Mouse (Mus musculus): ENCODE data around the gene Wfdc17. TPM values are rescaled to one million over a fixed set of nuclear protein-coding genes. Genes with fewer than 3 reads are reported as not detected.

Wfdc17 gene
- polyA plus RNA-seq, 1 experiment from 2014 or later, result 0.51 TPM

DNA sequence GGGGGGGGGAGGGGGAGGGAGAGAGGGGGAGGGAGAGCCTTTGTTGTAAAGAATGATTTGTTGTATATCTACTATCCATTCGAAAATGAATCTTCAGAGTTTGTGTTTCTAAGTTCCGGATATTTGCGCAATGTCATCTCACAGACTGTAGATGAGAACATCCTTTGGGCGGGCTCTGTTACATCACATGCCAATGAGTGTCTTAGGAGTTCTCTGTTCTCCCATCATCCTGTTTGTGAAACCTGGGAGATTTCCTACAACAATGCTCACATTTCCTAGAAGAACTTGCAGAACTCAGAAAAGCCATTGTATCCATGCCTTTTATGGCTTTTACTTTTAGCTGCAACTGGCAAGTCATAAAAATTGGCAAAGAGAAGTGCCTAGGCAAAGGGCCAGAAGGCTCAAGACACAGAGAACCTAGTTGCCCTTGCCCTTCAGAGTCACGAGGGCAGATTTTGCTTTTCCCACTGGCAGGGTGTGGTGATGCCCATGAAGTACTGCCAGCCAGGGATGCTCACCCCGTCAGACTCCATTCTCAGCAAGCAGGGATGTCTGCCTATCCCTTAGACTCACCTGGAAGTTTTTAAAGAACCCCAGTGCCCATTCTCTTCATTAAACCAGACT is 13.4 kb downstream of the Wfdc17 start:
- WGBS, result 87% methylated on average over 6 of the region's 6 CpGs
- no peaks in the 10 kb centered on the region for H3K9me3 ChIP-seq

DNA sequence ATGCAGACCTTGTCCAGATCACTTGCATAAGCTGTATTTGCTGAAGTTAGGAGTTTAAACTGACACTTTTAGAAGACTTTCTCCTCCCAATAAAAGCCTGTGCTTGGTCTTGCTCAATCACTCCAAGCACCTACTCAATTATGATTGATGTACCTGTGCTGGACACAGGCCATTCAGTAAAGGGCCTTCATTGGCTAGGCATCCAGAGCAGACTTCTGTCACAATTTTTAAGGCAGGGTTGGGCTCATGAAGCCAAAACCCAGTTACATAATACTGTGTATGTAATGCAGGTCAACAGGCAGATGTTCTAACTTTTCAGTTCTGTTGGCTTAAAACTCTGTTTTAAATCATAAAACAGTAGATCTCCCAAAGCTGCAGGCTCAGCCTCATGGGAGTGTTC is 17.0 kb downstream of the Wfdc17 start:
- Histone ChIP-seq H3K4me1 (no peaks in the 10 kb centered on the region), H3K36me3 (replicated peaks) (no peaks in the 10 kb centered on the region), H3K27me3 (replicated peaks; ENCODE audit: low read depth, poor library complexity, severe bottlenecking) (no peaks in the 10 kb centered on the region), H3K4me3 (no peak overlapping the region), H3K9me3 (no peaks in the 10 kb centered on the region), H3K27ac (replicated peaks) (no peak overlapping the region)
- DNase-seq (ENCODE audit: low spot score), result no peak

More for the DNA sequence above, 13.4 kb downstream of the Wfdc17 start:
- no peak overlapping the region for H3K27ac ChIP-seq (replicated peaks)
- no peaks in the 10 kb centered on the region for H3K36me3 ChIP-seq (replicated peaks)
- H3K4me3 ChIP-seq, result no peak overlapping the region
- no peaks in the 10 kb centered on the region for H3K4me1 ChIP-seq
- no peaks in the 10 kb centered on the region for H3K27me3 ChIP-seq (replicated peaks; ENCODE audit: low read depth, poor library complexity, severe bottlenecking)
- no peak for DNase-seq (ENCODE audit: low spot score)

GRCm38 (mm10) chr11:83728757-83729432 is 25.1 kb downstream of the Wfdc17 start:
- DNase-seq (ENCODE audit: low spot score), result no peak
- no peak overlapping the region for H3K4me3 ChIP-seq
- WGBS, result 61% methylated on average over 3 of the region's 3 CpGs

DNA sequence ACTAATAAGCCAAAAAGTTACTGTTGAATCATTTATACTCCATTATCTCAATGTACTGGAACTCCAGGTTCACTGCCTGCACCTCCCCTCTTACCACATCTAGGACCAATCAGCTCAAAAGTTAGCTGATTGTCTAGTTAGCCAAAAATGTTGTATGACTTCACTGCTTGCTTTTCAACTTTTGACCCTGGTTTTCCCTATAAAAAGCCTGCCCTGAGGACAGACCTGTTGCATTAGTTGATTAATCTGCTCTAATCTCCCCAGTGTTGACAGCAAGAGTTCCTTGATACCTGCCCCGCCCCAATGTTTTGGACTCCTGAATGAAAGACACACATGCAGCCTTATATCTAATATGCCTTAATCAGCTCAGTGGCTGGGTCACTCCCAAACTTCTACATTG is 27.3 kb downstream of the Wfdc17 start:
- DNase-seq (ENCODE audit: low spot score), result no peak
- no peaks in the 10 kb centered on the region for H3K27me3 ChIP-seq (replicated peaks; ENCODE audit: low read depth, poor library complexity, severe bottlenecking)
- WGBS, result 90% methylated on average over 1 of the region's 1 CpGs
- no peaks in the 10 kb centered on the region for H3K4me1 ChIP-seq
- no peak overlapping the region for H3K27ac ChIP-seq (replicated peaks)
- H3K4me3 ChIP-seq, result no peak overlapping the region
- no peaks in the 10 kb centered on the region for H3K36me3 ChIP-seq (replicated peaks)
- no peaks in the 10 kb centered on the region for H3K9me3 ChIP-seq

More at GRCm38 (mm10) chr11:83728757-83729432, 25.1 kb downstream of the Wfdc17 start:
- H3K9me3 ChIP-seq, result no peaks in the 10 kb centered on the region
- no peaks in the 10 kb centered on the region for H3K27me3 ChIP-seq (replicated peaks; ENCODE audit: low read depth, poor library complexity, severe bottlenecking)
- H3K36me3 ChIP-seq (replicated peaks), result no peaks in the 10 kb centered on the region
- H3K4me1 ChIP-seq, result no peaks in the 10 kb centered on the region
- H3K27ac ChIP-seq (replicated peaks), result no peak overlapping the region

DNA sequence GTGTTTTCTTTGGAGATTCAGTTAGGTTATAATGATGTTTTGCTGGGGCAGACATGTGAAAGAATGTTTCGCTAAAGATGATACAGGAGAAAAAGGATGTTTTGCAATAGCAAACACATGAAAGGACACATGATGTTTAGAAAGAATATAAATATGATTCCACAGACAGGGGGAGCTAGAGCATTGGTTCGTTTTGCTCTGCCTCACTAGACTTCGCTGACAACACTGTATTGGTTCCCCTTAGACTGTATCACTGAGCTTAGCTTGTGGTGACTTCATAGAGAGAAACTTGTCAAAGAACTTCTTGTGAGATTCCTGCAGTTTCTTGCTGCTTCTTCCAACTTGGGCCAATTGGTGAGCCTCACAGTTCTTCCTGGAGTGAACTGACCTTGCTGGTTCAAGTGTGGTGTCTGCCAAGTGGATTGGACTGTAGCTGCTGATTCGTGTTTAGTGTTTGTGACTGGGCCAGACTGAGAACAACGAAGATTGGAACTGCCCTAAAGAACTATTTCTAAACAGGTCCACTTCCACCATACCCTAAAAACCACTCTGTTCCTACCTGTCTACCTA is 29.4 kb downstream of the Wfdc17 start:
- Histone ChIP-seq H3K9me3 (no peaks in the 10 kb centered on the region), H3K27ac (replicated peaks) (no peak overlapping the region), H3K27me3 (replicated peaks; ENCODE audit: low read depth, poor library complexity, severe bottlenecking) (no peaks in the 10 kb centered on the region), H3K4me1 (no peaks in the 10 kb centered on the region), H3K4me3 (no peak overlapping the region), H3K36me3 (replicated peaks) (no peaks in the 10 kb centered on the region)
- no peak for DNase-seq (ENCODE audit: low spot score)
- WGBS, result 80% methylated on average over 5 of the region's 5 CpGs

DNA sequence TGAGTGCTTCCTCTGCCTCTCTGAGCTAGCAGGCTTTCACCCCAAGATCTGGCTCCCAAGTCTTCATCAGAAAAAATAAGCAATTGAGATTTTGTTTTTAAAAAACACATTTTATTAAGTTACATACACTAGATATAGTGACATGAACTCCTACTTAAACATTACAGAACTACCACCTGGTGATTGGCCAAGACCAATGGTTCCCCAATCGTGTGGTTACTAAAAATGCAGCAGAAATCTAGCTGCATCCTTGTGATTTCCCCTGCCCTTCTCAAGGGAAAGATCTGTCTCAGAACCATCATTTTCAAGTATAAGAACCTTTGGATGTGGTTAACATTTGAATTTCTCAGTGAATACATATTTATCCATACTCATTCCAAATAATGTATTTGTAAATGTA is 30.4 kb downstream of the Wfdc17 start:
- H3K27ac ChIP-seq (replicated peaks), result no peak overlapping the region

GRCm38 (mm10) chr11:83735881-83736280 is 32.1 kb downstream of the Wfdc17 start:
- 72% methylated on average over 2 of the region's 2 CpGs for WGBS

More for the DNA sequence above, 30.4 kb downstream of the Wfdc17 start:
- no peak for DNase-seq (ENCODE audit: low spot score)
- H3K9me3 ChIP-seq, result no peaks in the 10 kb centered on the region
- no peak overlapping the region for H3K4me3 ChIP-seq
- no peaks in the 10 kb centered on the region for H3K4me1 ChIP-seq
- no peaks in the 10 kb centered on the region for H3K36me3 ChIP-seq (replicated peaks)
- 79% methylated on average over 1 of the region's 1 CpGs for WGBS
- H3K27me3 ChIP-seq (replicated peaks; ENCODE audit: low read depth, poor library complexity, severe bottlenecking), result no peaks in the 10 kb centered on the region

DNA sequence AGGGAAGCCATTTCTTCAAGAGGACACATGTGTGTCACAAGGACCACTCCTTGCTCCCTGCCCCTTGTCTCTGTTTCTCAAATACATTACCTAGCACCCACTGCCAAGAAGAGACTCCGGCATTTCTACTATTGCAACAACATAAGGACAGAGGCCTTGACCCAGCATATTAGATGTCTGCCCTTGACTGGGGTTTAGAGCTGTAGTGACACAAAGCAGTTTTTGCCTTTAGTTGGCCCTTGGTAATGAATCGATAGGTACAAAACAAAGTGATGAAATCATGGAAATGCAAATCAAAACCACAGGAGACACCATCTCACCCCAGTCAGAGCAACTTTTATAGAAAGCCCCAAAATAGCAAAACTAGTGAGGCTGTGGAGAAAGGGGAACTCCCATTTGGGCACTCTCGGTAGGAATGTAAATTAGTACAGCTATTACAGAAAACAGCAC is 33.3 kb downstream of the Wfdc17 start:
- 89% methylated on average over 3 of the region's 3 CpGs for WGBS
- H3K4me1 ChIP-seq, result no peaks in the 10 kb centered on the region
- no peaks in the 10 kb centered on the region for H3K9me3 ChIP-seq
- DNase-seq (ENCODE audit: low spot score), result no peak
- H3K27me3 ChIP-seq (replicated peaks; ENCODE audit: low read depth, poor library complexity, severe bottlenecking), result 0 out of 2 replicates have a peak, but pooled peaks cover 11% of the 10 kb centered on the region
- no peaks in the 10 kb centered on the region for H3K36me3 ChIP-seq (replicated peaks)
- H3K27ac ChIP-seq (replicated peaks), result no peak overlapping the region
- H3K4me3 ChIP-seq, result no peak overlapping the region

More at GRCm38 (mm10) chr11:83735881-83736280, 32.1 kb downstream of the Wfdc17 start:
- no peaks in the 10 kb centered on the region for H3K4me1 ChIP-seq
- 0 out of 2 replicates have a peak, but pooled peaks cover 7% of the 10 kb centered on the region for H3K27me3 ChIP-seq (replicated peaks; ENCODE audit: low read depth, poor library complexity, severe bottlenecking)
- no peak overlapping the region for H3K27ac ChIP-seq (replicated peaks)
- no peaks in the 10 kb centered on the region for H3K36me3 ChIP-seq (replicated peaks)
- no peaks in the 10 kb centered on the region for H3K9me3 ChIP-seq
- H3K4me3 ChIP-seq, result no peak overlapping the region
- DNase-seq (ENCODE audit: low spot score), result no peak

DNA sequence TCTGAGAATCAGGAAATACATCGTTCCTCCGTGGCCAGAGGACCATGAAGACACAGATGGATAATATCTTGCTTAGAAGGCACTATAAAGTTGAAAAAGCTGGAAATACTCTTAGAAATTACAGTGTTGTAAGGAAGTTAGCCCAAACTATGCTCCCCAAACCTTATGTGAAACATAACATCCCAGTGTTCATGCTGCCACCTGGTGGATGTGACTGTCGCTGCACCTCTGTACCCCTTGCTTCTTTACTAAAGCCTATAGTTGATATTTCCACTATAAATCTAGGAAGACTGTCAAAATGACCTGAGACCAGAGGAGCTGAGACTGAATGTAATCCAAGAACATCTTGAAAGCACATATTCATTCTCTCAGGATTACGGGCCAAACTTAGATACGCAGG is 35.5 kb downstream of the Wfdc17 start:
- Histone ChIP-seq H3K27ac (replicated peaks) (no peak overlapping the region), H3K4me3 (no peak overlapping the region), H3K9me3 (no peaks in the 10 kb centered on the region), H3K27me3 (replicated peaks; ENCODE audit: low read depth, poor library complexity, severe bottlenecking) (peaks cover 15% of the 10 kb centered on the region; the same call in 1 of the 2 replicates), H3K36me3 (replicated peaks) (no peaks in the 10 kb centered on the region), H3K4me1 (no peaks in the 10 kb centered on the region)
- WGBS, result 22% methylated on average over 5 of the region's 5 CpGs
- peak; percentile 69 for DNase-seq (ENCODE audit: low spot score)

DNA sequence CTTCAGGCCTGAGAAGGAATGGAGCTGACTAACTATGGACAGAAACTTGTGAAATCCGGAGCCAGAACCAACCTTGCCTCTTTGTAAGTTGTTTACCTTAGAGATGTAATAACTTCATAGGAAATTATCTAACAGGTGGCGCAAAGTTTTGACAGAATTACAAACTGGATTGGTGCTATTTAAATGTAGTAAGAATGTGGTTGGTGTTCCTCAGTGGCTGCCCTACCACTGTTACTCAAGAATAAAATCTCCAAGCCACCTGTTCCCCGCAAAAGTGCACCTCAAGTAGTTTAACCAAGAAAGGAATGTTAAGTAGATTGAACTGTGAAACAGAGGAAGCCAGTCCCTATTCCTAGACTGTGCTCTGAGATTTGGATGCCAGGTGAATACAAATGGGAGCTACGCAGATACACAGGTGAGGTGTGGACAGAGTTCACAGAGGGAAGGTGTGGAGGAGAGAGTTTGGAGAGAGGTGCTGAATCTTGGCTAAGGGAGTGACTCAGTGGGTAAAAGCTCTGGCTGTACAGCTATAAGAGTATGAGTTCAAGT is 36.7 kb downstream of the Wfdc17 start:
- Histone ChIP-seq H3K4me3 (no peak overlapping the region), H3K9me3 (no peaks in the 10 kb centered on the region), H3K27me3 (replicated peaks; ENCODE audit: low read depth, poor library complexity, severe bottlenecking) (peaks cover 19% of the 10 kb centered on the region; the same call in 1 of the 2 replicates), H3K27ac (replicated peaks) (no peak overlapping the region), H3K4me1 (no peaks in the 10 kb centered on the region), H3K36me3 (replicated peaks) (no peaks in the 10 kb centered on the region)
- 84% methylated on average over 4 of the region's 4 CpGs for WGBS
- DNase-seq (ENCODE audit: low spot score), result no peak

DNA sequence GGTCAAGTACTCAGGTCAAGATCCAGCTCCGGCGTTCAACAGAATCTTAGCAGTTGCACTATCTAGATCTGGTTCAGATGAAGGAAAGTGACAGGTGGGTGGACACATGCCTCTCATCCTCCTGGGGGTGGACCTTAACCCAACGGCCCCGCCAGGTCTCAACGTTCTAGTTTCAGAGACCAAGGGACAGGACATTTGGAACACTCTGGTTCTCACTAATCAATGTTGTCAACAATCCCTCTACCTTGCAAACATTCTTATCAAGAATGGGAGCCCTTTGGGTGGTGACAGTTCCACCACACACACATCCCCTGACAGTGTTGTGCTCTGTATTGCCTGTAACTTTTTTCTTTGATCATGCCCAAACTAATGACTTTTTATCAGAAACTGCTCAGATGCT is 38.0 kb downstream of the Wfdc17 start:
- no peaks in the 10 kb centered on the region for H3K4me1 ChIP-seq
- no peak overlapping the region for H3K4me3 ChIP-seq
- no peak for DNase-seq (ENCODE audit: low spot score)
- no peaks in the 10 kb centered on the region for H3K9me3 ChIP-seq
- 78% methylated on average over 5 of the region's 5 CpGs for WGBS
- peaks cover 27% of the 10 kb centered on the region for H3K27me3 ChIP-seq (replicated peaks; ENCODE audit: low read depth, poor library complexity, severe bottlenecking)
- no peak overlapping the region for H3K27ac ChIP-seq (replicated peaks)
- no peaks in the 10 kb centered on the region for H3K36me3 ChIP-seq (replicated peaks)

- H3K27me3 ChIP-seq (replicated peaks; ENCODE audit: low read depth, poor library complexity, severe bottlenecking), result peaks cover 36% of the 10 kb centered on the region
- no peak overlapping the region for H3K27ac ChIP-seq (replicated peaks)
- no peaks in the 10 kb centered on the region for H3K4me1 ChIP-seq
- no peak overlapping the region for H3K4me3 ChIP-seq
- no peak for DNase-seq (ENCODE audit: low spot score)
- H3K36me3 ChIP-seq (replicated peaks), result no peaks in the 10 kb centered on the region
- 77% methylated on average over 9 of the region's 9 CpGs for WGBS
- no peaks in the 10 kb centered on the region for H3K9me3 ChIP-seq
These were observed 39.1 kb downstream of the Wfdc17 start for GRCm38 (mm10) chr11:83742731-83743355.

Measured in embryonic facial prominence, embryonic 10.5 days (tissue).